Mouse (Mus musculus): Measurements from ENCODE around the gene Gpat3. TPM values are rescaled to one million over a fixed set of nuclear protein-coding genes. Genes with fewer than 3 reads are reported as not detected.

Gene Gpat3
- polyA plus RNA-seq, 1 experiment = 6.7 TPM

GRCm38 (mm10) chr5:100885216-100885615 lies 39.7 kb downstream of the Gpat3 start:
- no peak for DNase-seq
- H3K27ac ChIP-seq (ENCODE audit: insufficient read depth, low read length) = no peak overlapping the region
- H3K4me3 ChIP-seq (replicated peaks; ENCODE audit: insufficient read depth, low read depth, low read length) = no peak overlapping the region
- no peaks in the 10 kb centered on the region for H3K27me3 ChIP-seq (ENCODE audit: control insufficient read depth, insufficient read depth, low read length)
- no peaks in the 10 kb centered on the region for H3K4me1 ChIP-seq (ENCODE audit: control insufficient read depth, insufficient read depth, low read length)
- TF ChIP-seq POLR2A (IDR thresholded peaks at IDR 0.05; ENCODE audit: borderline replicate concordance, insufficient read depth, low read length) (no peak), CTCF (IDR thresholded peaks at IDR 0.05; ENCODE audit: borderline replicate concordance, insufficient read depth, low read depth, low read length) (no peak)
- 63% methylated on average over 6 of the region's 6 CpGs for WGBS

GRCm38 (mm10) chr5:100886331-100886988 lies 40.9 kb downstream of the Gpat3 start:
- Histone ChIP-seq H3K4me1 (ENCODE audit: control insufficient read depth, insufficient read depth, low read length) (no peaks in the 10 kb centered on the region), H3K27me3 (ENCODE audit: control insufficient read depth, insufficient read depth, low read length) (no peaks in the 10 kb centered on the region), H3K27ac (ENCODE audit: insufficient read depth, low read length) (no peak overlapping the region), H3K4me3 (replicated peaks; ENCODE audit: insufficient read depth, low read depth, low read length) (no peak overlapping the region)
- DNase-seq = no peak
- TF ChIP-seq CTCF (IDR thresholded peaks at IDR 0.05; ENCODE audit: borderline replicate concordance, insufficient read depth, low read depth, low read length) (no peak), POLR2A (IDR thresholded peaks at IDR 0.05; ENCODE audit: borderline replicate concordance, insufficient read depth, low read length) (no peak)
- WGBS = 66% methylated on average over 7 of the region's 7 CpGs

- no peak overlapping the region for H3K27ac ChIP-seq (ENCODE audit: insufficient read depth, low read length)
- H3K27me3 ChIP-seq (ENCODE audit: control insufficient read depth, insufficient read depth, low read length) = no peaks in the 10 kb centered on the region
- 75% methylated on average over 10 of the region's 10 CpGs for WGBS
- no peaks in the 10 kb centered on the region for H3K4me1 ChIP-seq (ENCODE audit: control insufficient read depth, insufficient read depth, low read length)
- no peak for TF ChIP-seq CTCF (IDR thresholded peaks at IDR 0.05; ENCODE audit: borderline replicate concordance, insufficient read depth, low read depth, low read length)
- no peak for TF ChIP-seq POLR2A (IDR thresholded peaks at IDR 0.05; ENCODE audit: borderline replicate concordance, insufficient read depth, low read length)
- H3K4me3 ChIP-seq (replicated peaks; ENCODE audit: insufficient read depth, low read depth, low read length) = no peak overlapping the region
- no peak for DNase-seq
Measured at GRCm38 (mm10) chr5:100896199-100896598, 50.7 kb downstream of the Gpat3 start.

GRCm38 (mm10) chr5:100899745-100900489 lies 54.4 kb downstream of the Gpat3 start:
- H3K27ac ChIP-seq (ENCODE audit: insufficient read depth, low read length) = no peak overlapping the region
- WGBS = 81% methylated on average over 11 of the region's 11 CpGs
- H3K27me3 ChIP-seq (ENCODE audit: control insufficient read depth, insufficient read depth, low read length) = no peaks in the 10 kb centered on the region
- no peaks in the 10 kb centered on the region for H3K4me1 ChIP-seq (ENCODE audit: control insufficient read depth, insufficient read depth, low read length)
- DNase-seq = no peak
- TF ChIP-seq POLR2A (IDR thresholded peaks at IDR 0.05; ENCODE audit: borderline replicate concordance, insufficient read depth, low read length) (no peak), CTCF (IDR thresholded peaks at IDR 0.05; ENCODE audit: borderline replicate concordance, insufficient read depth, low read depth, low read length) (no peak)
- no peak overlapping the region for H3K4me3 ChIP-seq (replicated peaks; ENCODE audit: insufficient read depth, low read depth, low read length)

- Histone ChIP-seq H3K4me1 (ENCODE audit: control insufficient read depth, insufficient read depth, low read length) (no peaks in the 10 kb centered on the region), H3K4me3 (replicated peaks; ENCODE audit: insufficient read depth, low read depth, low read length) (no peak overlapping the region), H3K27ac (ENCODE audit: insufficient read depth, low read length) (no peak overlapping the region), H3K27me3 (ENCODE audit: control insufficient read depth, insufficient read depth, low read length) (no peaks in the 10 kb centered on the region)
- 30% methylated on average over 5 of the region's 5 CpGs for WGBS
- DNase-seq = no peak
- TF ChIP-seq POLR2A (IDR thresholded peaks at IDR 0.05; ENCODE audit: borderline replicate concordance, insufficient read depth, low read length) (no peak), CTCF (IDR thresholded peaks at IDR 0.05; ENCODE audit: borderline replicate concordance, insufficient read depth, low read depth, low read length) (no peak)
Measured at GRCm38 (mm10) chr5:100901046-100901445, 55.5 kb downstream of the Gpat3 start.

- TF ChIP-seq POLR2A (IDR thresholded peaks at IDR 0.05; ENCODE audit: borderline replicate concordance, insufficient read depth, low read length) = no peak
- no peak for TF ChIP-seq CTCF (IDR thresholded peaks at IDR 0.05; ENCODE audit: borderline replicate concordance, insufficient read depth, low read depth, low read length)
- Histone ChIP-seq H3K27me3 (ENCODE audit: control insufficient read depth, insufficient read depth, low read length) (no peaks in the 10 kb centered on the region), H3K4me3 (replicated peaks; ENCODE audit: insufficient read depth, low read depth, low read length) (no peak overlapping the region), H3K27ac (ENCODE audit: insufficient read depth, low read length) (no peak overlapping the region), H3K4me1 (ENCODE audit: control insufficient read depth, insufficient read depth, low read length) (no peaks in the 10 kb centered on the region; the same call in 1 of the 2 replicates)
- no peak for DNase-seq
- WGBS = 88% methylated on average over 7 of the region's 7 CpGs
Measured at GRCm38 (mm10) chr5:100908478-100908877, 63.0 kb downstream of the Gpat3 start.

GRCm38 (mm10) chr5:100908901-100909300 lies 63.4 kb downstream of the Gpat3 start:
- no peak for DNase-seq
- no peak for TF ChIP-seq CTCF (IDR thresholded peaks at IDR 0.05; ENCODE audit: borderline replicate concordance, insufficient read depth, low read depth, low read length)
- no peak for TF ChIP-seq POLR2A (IDR thresholded peaks at IDR 0.05; ENCODE audit: borderline replicate concordance, insufficient read depth, low read length)
- Histone ChIP-seq H3K27me3 (ENCODE audit: control insufficient read depth, insufficient read depth, low read length) (no peaks in the 10 kb centered on the region), H3K27ac (ENCODE audit: insufficient read depth, low read length) (no peak overlapping the region), H3K4me3 (replicated peaks; ENCODE audit: insufficient read depth, low read depth, low read length) (no peak overlapping the region), H3K4me1 (ENCODE audit: control insufficient read depth, insufficient read depth, low read length) (no peaks in the 10 kb centered on the region; the same call in 1 of the 2 replicates)
- 38% methylated on average over 10 of the region's 10 CpGs for WGBS

- no peak for DNase-seq
- Histone ChIP-seq H3K27ac (ENCODE audit: insufficient read depth, low read length) (no peak overlapping the region), H3K27me3 (ENCODE audit: control insufficient read depth, insufficient read depth, low read length) (no peaks in the 10 kb centered on the region), H3K4me1 (ENCODE audit: control insufficient read depth, insufficient read depth, low read length) (no peaks in the 10 kb centered on the region; the same call in 1 of the 2 replicates), H3K4me3 (replicated peaks; ENCODE audit: insufficient read depth, low read depth, low read length) (no peak overlapping the region)
- 79% methylated on average over 11 of the region's 11 CpGs for WGBS
- TF ChIP-seq POLR2A (IDR thresholded peaks at IDR 0.05; ENCODE audit: borderline replicate concordance, insufficient read depth, low read length) (no peak), CTCF (IDR thresholded peaks at IDR 0.05; ENCODE audit: borderline replicate concordance, insufficient read depth, low read depth, low read length) (no peak)
Measured at GRCm38 (mm10) chr5:100909691-100910090, 64.2 kb downstream of the Gpat3 start.
